In the genomic region with DNA sequence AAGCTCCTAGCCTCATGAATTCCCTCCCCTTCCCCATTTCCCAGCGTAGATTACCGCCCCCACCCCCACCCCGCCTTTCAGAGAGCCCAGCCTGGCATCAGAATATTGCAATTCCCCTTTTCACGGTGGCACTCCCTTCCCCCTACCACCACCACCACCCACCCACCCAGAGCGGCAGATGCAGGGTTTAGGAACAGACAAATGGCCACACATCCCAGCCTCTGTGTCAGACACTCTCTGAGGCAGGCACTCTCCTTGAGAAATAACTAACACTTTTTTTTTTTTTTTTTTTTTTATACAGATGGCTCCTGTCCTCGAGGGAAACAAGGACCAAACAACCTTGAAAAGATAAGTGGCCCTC, we compare ENCODE assay signal across 8 mouse cellular contexts. TPM values are rescaled to one million over a fixed set of nuclear protein-coding genes. Genes with fewer than 3 reads are reported as not detected.
DNase-seq lines count a peak whose midpoint lies in the region; ATAC-seq and TF ChIP-seq lines count a peak whose summit lies in the region.

No protein-coding gene starts in this region.

- no peak for DNase-seq in lung, adult 2 months
- DNase-seq in lung, postnatal 25 days (ENCODE audit: low spot score) = no peak
- no peak for DNase-seq in limb, embryonic 11.5 days (ENCODE audit: low spot score)
- no peak for DNase-seq in retina, postnatal 1 day
- DNase-seq in urinary bladder, adult 2 months (ENCODE audit: low spot score) = no peak

- peak overlapping the region; percentile 22; the same call in 1 of the 2 replicates for H3K9ac ChIP-seq in embryonic facial prominence, embryonic 15.5 days
- peak overlapping the region; percentile 53 for H3K9ac ChIP-seq in limb, embryonic 11.5 days (ENCODE audit: low read length)
- H3K9ac ChIP-seq in neural tube, embryonic 14.5 days (replicated peaks; ENCODE audit: low read depth, low read length) = peak overlapping the region; percentile 55

- peak overlapping the region; percentile 35 for H3K4me3 ChIP-seq in lung, adult 2 months (replicated peaks; ENCODE audit: extremely low read depth, low read depth, low read length)
- peak overlapping the region; percentile 48 for H3K4me3 ChIP-seq in embryonic facial prominence, embryonic 15.5 days (replicated peaks)
- H3K4me3 ChIP-seq in limb, embryonic 11.5 days (ENCODE audit: low read depth, low read length) = peak overlapping the region; percentile 22
- H3K4me3 ChIP-seq in neural tube, embryonic 14.5 days (ENCODE audit: low read depth, low read length) = peak overlapping the region; percentile 33

- no peaks in the 10 kb centered on the region for H3K4me1 ChIP-seq in lung, adult 2 months (ENCODE audit: control insufficient read depth, insufficient read depth, low read length)
- no peaks in the 10 kb centered on the region for H3K4me1 ChIP-seq in embryonic facial prominence, embryonic 15.5 days
- H3K4me1 ChIP-seq in limb, embryonic 11.5 days (ENCODE audit: control insufficient read depth, insufficient read depth, low read length) = no peaks in the 10 kb centered on the region
- H3K4me1 ChIP-seq in neural tube, embryonic 14.5 days (ENCODE audit: control insufficient read depth, insufficient read depth, low read length) = no peaks in the 10 kb centered on the region

- ATAC-seq in embryonic facial prominence, embryonic 15.5 days (ENCODE audit: insufficient number of reproducible peaks, low FRiP score, low TSS enrichment, low read depth) = no peak
- ATAC-seq in limb, embryonic 11.5 days (ENCODE audit: insufficient number of reproducible peaks, low FRiP score, low TSS enrichment, low read depth) = no peak
- peak; percentile 80 for ATAC-seq in neural tube, embryonic 14.5 days (ENCODE audit: low read depth)
- ATAC-seq in cerebellum, adult (ENCODE audit: insufficient number of reproducible peaks, low FRiP score, low TSS enrichment) = no peak

- H3K9me3 ChIP-seq in embryonic facial prominence, embryonic 15.5 days (replicated peaks) = no peaks in the 10 kb centered on the region
- H3K9me3 ChIP-seq in limb, embryonic 11.5 days (ENCODE audit: control insufficient read depth, low read length) = no peaks in the 10 kb centered on the region
- no peaks in the 10 kb centered on the region for H3K9me3 ChIP-seq in neural tube, embryonic 14.5 days (ENCODE audit: control insufficient read depth, low read length)

- TF ChIP-seq POLR2A in lung, adult 2 months (IDR thresholded peaks at IDR 0.05; ENCODE audit: borderline replicate concordance, extremely low read depth, low read depth, low read length) = no peak

- H3K36me3 ChIP-seq in embryonic facial prominence, embryonic 15.5 days = no peaks in the 10 kb centered on the region
- no peaks in the 10 kb centered on the region for H3K36me3 ChIP-seq in limb, embryonic 11.5 days (ENCODE audit: control insufficient read depth, insufficient read depth, low read length)
- H3K36me3 ChIP-seq in neural tube, embryonic 14.5 days (ENCODE audit: control insufficient read depth, insufficient read depth, low read length) = no peaks in the 10 kb centered on the region

- peak overlapping the region; percentile 71 for H3K4me2 ChIP-seq in embryonic facial prominence, embryonic 15.5 days (replicated peaks)
- H3K4me2 ChIP-seq in limb, embryonic 11.5 days (ENCODE audit: low read depth, severe bottlenecking) = peak overlapping the region; percentile 40
- H3K4me2 ChIP-seq in neural tube, embryonic 14.5 days (ENCODE audit: low read depth, low read length) = peak overlapping the region; percentile 69

- 3% methylated on average over 6 of the region's 6 CpGs for WGBS in lung, adult 2 months
- 3% methylated on average over 6 of the region's 6 CpGs for WGBS in embryonic facial prominence, embryonic 15.5 days
- WGBS in limb, embryonic 11.5 days = 2% methylated on average over 5 of the region's 6 CpGs
- WGBS in neural tube, embryonic 14.5 days = 1% methylated on average over 6 of the region's 6 CpGs

- no peak for TF ChIP-seq CTCF in lung, adult 2 months (IDR thresholded peaks at IDR 0.05; ENCODE audit: insufficient read depth, low read length)

- no peak overlapping the region for H3K27ac ChIP-seq in embryonic facial prominence, embryonic 15.5 days (replicated peaks)
- H3K27ac ChIP-seq in limb, embryonic 11.5 days (replicated peaks; ENCODE audit: low read depth, low read length) = no peak overlapping the region
- no peak overlapping the region for H3K27ac ChIP-seq in neural tube, embryonic 14.5 days (ENCODE audit: low read depth, low read length)

- H3K27me3 ChIP-seq in embryonic facial prominence, embryonic 15.5 days = no peaks in the 10 kb centered on the region
- H3K27me3 ChIP-seq in limb, embryonic 11.5 days (ENCODE audit: control insufficient read depth, insufficient read depth, low read length) = no peaks in the 10 kb centered on the region
- no peaks in the 10 kb centered on the region for H3K27me3 ChIP-seq in neural tube, embryonic 14.5 days (ENCODE audit: control insufficient read depth, insufficient read depth, low read length)

RNA-seq across cellular contexts. Expression of gene Gm8251, which starts 19.2 kb away (rescaled TPM):
- polyA plus RNA-seq in lung, adult 2 months (2012; rRNA removed) = not detected in 2 replicates
- polyA plus RNA-seq in embryonic facial prominence, embryonic 15.5 days (2015; fragmentation: Nextera tagmentation; extraction: Ambion mirVana) = 0.04 and 0.05 TPM in 2 replicates
- polyA plus RNA-seq in limb, embryonic 11.5 days (2014; fragmentation: Nextera tagmentation; extraction: Ambion mirVana) = 0.14 and 0.20 TPM in 2 replicates
- 0.04 and 0.08 TPM in 2 replicates for polyA plus RNA-seq in neural tube, embryonic 14.5 days (2014; fragmentation: Nextera tagmentation; extraction: Ambion mirVana)
- 0.01 and 0.03 TPM in 2 replicates for polyA plus RNA-seq in urinary bladder, adult 2 months (2012; rRNA removed)

RNA-seq across cellular contexts. Expression of gene Mettl21c, which starts 22.7 kb away (rescaled TPM):
- polyA plus RNA-seq in lung, adult 2 months (2012; rRNA removed) = not detected in 2 replicates
- polyA plus RNA-seq in embryonic facial prominence, embryonic 15.5 days (2015; fragmentation: Nextera tagmentation; extraction: Ambion mirVana) = 0.49 and 0.68 TPM in 2 replicates
- polyA plus RNA-seq in limb, embryonic 11.5 days (2014; fragmentation: Nextera tagmentation; extraction: Ambion mirVana) = 0.81 and 1.0 TPM in 2 replicates
- 1.7 and 2.1 TPM in 2 replicates for polyA plus RNA-seq in neural tube, embryonic 14.5 days (2014; fragmentation: Nextera tagmentation; extraction: Ambion mirVana)
- not detected in 2 replicates for polyA plus RNA-seq in urinary bladder, adult 2 months (2012; rRNA removed)

RNA-seq across cellular contexts. Expression of gene Tex30, which starts 59.7 kb away (rescaled TPM):
- 3.7 and 5.0 TPM in 2 replicates for polyA plus RNA-seq in lung, adult 2 months (2012; rRNA removed)
- 59.3 and 66.1 TPM in 2 replicates for polyA plus RNA-seq in embryonic facial prominence, embryonic 15.5 days (2015; fragmentation: Nextera tagmentation; extraction: Ambion mirVana)
- polyA plus RNA-seq in limb, embryonic 11.5 days (2014; fragmentation: Nextera tagmentation; extraction: Ambion mirVana) = 91.1 and 101 TPM in 2 replicates
- polyA plus RNA-seq in neural tube, embryonic 14.5 days (2014; fragmentation: Nextera tagmentation; extraction: Ambion mirVana) = 40.1 and 45.4 TPM in 2 replicates
- polyA plus RNA-seq in urinary bladder, adult 2 months (2012; rRNA removed) = 6.4 and 10.6 TPM in 2 replicates
